Mouse (Mus musculus): ENCODE data around the gene Tas2r135. TPM values are rescaled to one million over a fixed set of nuclear protein-coding genes. Genes with fewer than 3 reads are reported as not detected.

Tas2r135 gene
- total and polyA plus RNA-seq, 3 experiments, result 0.27 TPM; not detected in 2

GRCm38 (mm10) chr6:42381221-42381620, 24.0 kb upstream of the Tas2r135 start:
- no peak for DNase-seq
- no peaks in the 10 kb centered on the region; the same call in 1 of the 2 replicates for H3K36me3 ChIP-seq (ENCODE audit: control insufficient read depth, insufficient read depth, low read length)
- no peaks in the 10 kb centered on the region for H3K27me3 ChIP-seq (ENCODE audit: control insufficient read depth, insufficient read depth, low read length)
- 69% methylated on average over 2 of the region's 2 CpGs for WGBS
- peaks cover 14% of the 10 kb centered on the region for H3K4me1 ChIP-seq (ENCODE audit: control insufficient read depth, insufficient read depth, low read length)
- intact Hi-C loops (cut with DNase I), result loop anchor here (2.0 to 5.0 kb wide), 4 partner anchors 51 to 202 kb away; partner anchors contain the start of genes Olfr455 and Tas2r126
- H3K27ac ChIP-seq, result peak overlapping the region; percentile 81; the same call in 1 of the 2 replicates
- no peak for TF ChIP-seq CTCF (IDR thresholded peaks at IDR 0.05)
- TF ChIP-seq EP300 (IDR thresholded peaks at IDR 0.05; ENCODE audit: insufficient read depth, low read depth, low read length), result no peak
- no peak for TF ChIP-seq POLR2A (IDR thresholded peaks at IDR 0.05; ENCODE audit: insufficient read depth, low read depth, low read length)
- H3K79me2 ChIP-seq (replicated peaks; ENCODE audit: control insufficient read depth, insufficient read depth, low read length), result no peaks in the 10 kb centered on the region
- H3K4me3 ChIP-seq, result no peak overlapping the region
- H3K9ac ChIP-seq (ENCODE audit: low read depth, low read length), result no peak overlapping the region

DNA sequence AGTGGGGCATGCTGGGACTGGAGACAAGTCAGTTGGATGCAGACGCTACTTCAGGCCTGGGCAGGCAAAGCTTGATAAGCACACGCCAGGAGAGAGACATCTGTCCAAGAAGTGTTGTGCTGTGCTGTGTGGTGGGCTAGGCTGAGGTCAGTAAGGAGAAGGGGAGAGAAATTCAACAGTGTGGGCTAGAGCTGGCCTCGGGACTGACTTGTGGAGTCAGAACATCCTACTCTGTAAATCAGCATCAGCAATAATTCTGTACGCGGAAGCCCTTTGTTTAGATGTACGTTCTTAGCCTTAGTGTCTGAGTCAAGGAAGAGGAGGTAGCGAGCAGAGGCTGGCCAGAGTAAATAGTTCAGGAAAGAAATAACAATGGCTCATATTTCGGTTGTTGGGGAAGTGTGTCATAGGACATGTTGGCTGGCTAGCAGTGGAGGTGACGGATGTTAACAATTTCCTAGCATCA, 23.3 kb upstream of the Tas2r135 start:
- 27% methylated on average over 9 of the region's 9 CpGs for WGBS
- Histone ChIP-seq H3K36me3 (ENCODE audit: control insufficient read depth, insufficient read depth, low read length) (no peaks in the 10 kb centered on the region; the same call in 1 of the 2 replicates), H3K9ac (ENCODE audit: low read depth, low read length) (peak overlapping the region; percentile 5; the same call in 1 of the 2 replicates), H3K4me3 (no peak overlapping the region), H3K27ac (peak overlapping the region; percentile 81), H3K27me3 (ENCODE audit: control insufficient read depth, insufficient read depth, low read length) (no peaks in the 10 kb centered on the region), H3K4me1 (ENCODE audit: control insufficient read depth, insufficient read depth, low read length) (peaks cover 10% of the 10 kb centered on the region), H3K79me2 (replicated peaks; ENCODE audit: control insufficient read depth, insufficient read depth, low read length) (no peaks in the 10 kb centered on the region)
- peak; percentile 50; the same call in 1 of the 2 replicates for TF ChIP-seq POLR2A (IDR thresholded peaks at IDR 0.05; ENCODE audit: insufficient read depth, low read depth, low read length)
- TF ChIP-seq EP300 (IDR thresholded peaks at IDR 0.05; ENCODE audit: insufficient read depth, low read depth, low read length), result no peak
- peak in 1 of 2 experiments; percentile 34 for DNase-seq
- intact Hi-C loops (cut with DNase I), result loop anchor here (2.0 to 5.0 kb wide), 4 partner anchors 50 to 201 kb away; partner anchors contain the start of genes Olfr455 and Tas2r126

DNA sequence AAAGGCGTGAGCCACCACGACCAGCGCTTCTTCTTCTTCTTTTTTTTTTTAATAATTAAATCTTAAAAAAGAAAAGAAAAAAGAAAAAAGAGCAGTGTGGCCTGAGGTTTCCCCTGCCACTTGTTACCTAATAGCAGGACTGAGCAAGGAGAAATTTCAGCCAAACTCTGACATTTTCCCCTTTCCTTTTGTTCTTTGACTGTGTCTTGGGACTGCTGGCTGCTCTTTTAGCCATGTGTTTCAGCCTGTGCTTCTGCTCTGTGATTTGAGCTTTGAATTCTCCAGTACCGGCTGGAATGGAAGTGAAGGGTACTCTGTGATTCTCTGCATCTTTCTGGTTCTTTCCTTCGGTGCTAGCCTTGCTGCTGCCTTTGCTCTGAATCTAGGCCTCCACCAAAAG, 21.9 kb upstream of the Tas2r135 start:
- no peak overlapping the region for H3K4me3 ChIP-seq
- TF ChIP-seq CTCF (IDR thresholded peaks at IDR 0.05), result no peak
- TF ChIP-seq EP300 (IDR thresholded peaks at IDR 0.05; ENCODE audit: insufficient read depth, low read depth, low read length), result no peak
- TF ChIP-seq POLR2A (IDR thresholded peaks at IDR 0.05; ENCODE audit: insufficient read depth, low read depth, low read length), result no peak
- H3K27ac ChIP-seq, result no peak overlapping the region
- no peaks in the 10 kb centered on the region for H3K27me3 ChIP-seq (ENCODE audit: control insufficient read depth, insufficient read depth, low read length)
- DNase-seq, result no peak
- H3K4me1 ChIP-seq (ENCODE audit: control insufficient read depth, insufficient read depth, low read length), result peaks cover 10% of the 10 kb centered on the region
- H3K79me2 ChIP-seq (replicated peaks; ENCODE audit: control insufficient read depth, insufficient read depth, low read length), result no peaks in the 10 kb centered on the region
- 87% methylated on average over 5 of the region's 5 CpGs for WGBS
- H3K9ac ChIP-seq (ENCODE audit: low read depth, low read length), result no peak overlapping the region
- intact Hi-C loops (cut with DNase I), result loop anchor here (5.0 kb wide), 3 partner anchors 49 to 164 kb away; partner anchors contain the start of genes Olfr455 and Tas2r126
- H3K36me3 ChIP-seq (ENCODE audit: control insufficient read depth, insufficient read depth, low read length), result no peaks in the 10 kb centered on the region; the same call in 1 of the 2 replicates

DNA sequence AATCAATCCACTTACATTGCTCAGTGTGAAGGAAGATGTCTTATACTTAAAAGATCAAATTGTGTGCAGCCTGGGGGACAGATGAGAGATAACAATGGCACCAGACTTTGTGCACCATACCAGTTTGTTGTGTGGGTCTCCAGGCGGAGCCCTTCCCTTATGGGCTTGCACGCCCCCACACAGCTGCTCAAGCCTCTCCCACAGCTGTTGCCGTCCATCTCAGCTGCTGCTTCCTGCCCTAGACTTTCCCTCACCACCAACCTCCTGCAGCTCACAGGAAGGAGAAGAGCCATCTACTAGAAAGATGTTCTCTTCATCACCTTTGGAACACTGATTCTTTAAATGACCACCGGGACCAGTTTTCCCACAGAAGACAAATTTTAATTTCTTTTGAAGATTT, 19.6 kb upstream of the Tas2r135 start:
- Histone ChIP-seq H3K36me3 (ENCODE audit: control insufficient read depth, insufficient read depth, low read length) (no peaks in the 10 kb centered on the region; the same call in 1 of the 2 replicates), H3K9ac (ENCODE audit: low read depth, low read length) (no peak overlapping the region), H3K79me2 (replicated peaks; ENCODE audit: control insufficient read depth, insufficient read depth, low read length) (no peaks in the 10 kb centered on the region), H3K4me3 (no peak overlapping the region), H3K4me1 (ENCODE audit: control insufficient read depth, insufficient read depth, low read length) (peaks cover 10% of the 10 kb centered on the region), H3K27ac (no peak overlapping the region), H3K27me3 (ENCODE audit: control insufficient read depth, insufficient read depth, low read length) (no peaks in the 10 kb centered on the region)
- intact Hi-C loops (cut with DNase I), result no loop called here
- no peak for DNase-seq
- 53% methylated on average over 4 of the region's 4 CpGs for WGBS
- TF ChIP-seq POLR2A (IDR thresholded peaks at IDR 0.05; ENCODE audit: insufficient read depth, low read depth, low read length) (no peak), EP300 (IDR thresholded peaks at IDR 0.05; ENCODE audit: insufficient read depth, low read depth, low read length) (no peak), CTCF (IDR thresholded peaks at IDR 0.05) (no peak)

DNA sequence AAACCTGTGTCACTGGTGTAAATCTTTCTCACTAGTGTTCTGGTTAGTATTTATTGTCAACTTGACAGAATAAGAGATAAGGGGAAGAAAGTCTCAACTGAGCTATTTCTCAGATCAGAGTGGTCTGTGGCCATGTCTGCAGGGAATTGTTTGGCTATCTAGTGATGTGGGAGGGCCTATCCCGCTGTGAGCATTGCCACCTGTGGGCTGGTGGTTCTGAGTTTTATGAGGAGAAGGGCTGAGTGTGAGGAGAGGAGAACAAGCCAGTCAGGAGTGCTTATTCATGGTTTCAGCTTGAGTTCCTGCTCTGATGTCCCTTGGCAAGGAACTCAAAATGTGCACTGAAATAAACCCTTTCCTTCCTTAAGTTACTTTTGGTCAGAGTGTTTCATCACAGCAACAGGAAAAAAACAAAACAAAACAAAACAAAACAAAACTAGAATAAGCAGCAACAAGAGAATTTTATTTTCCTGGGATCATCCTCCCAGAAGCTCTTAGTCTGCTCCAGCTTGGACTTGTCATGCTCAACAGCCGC, 13.4 kb upstream of the Tas2r135 start:
- Histone ChIP-seq H3K4me1 (ENCODE audit: control insufficient read depth, insufficient read depth, low read length) (peaks cover 12% of the 10 kb centered on the region), H3K36me3 (ENCODE audit: control insufficient read depth, insufficient read depth, low read length) (peaks cover 2% of the 10 kb centered on the region; the same call in 1 of the 2 replicates), H3K9ac (ENCODE audit: low read depth, low read length) (no peak overlapping the region), H3K27ac (no peak overlapping the region), H3K27me3 (ENCODE audit: control insufficient read depth, insufficient read depth, low read length) (no peaks in the 10 kb centered on the region), H3K4me3 (no peak overlapping the region), H3K79me2 (replicated peaks; ENCODE audit: control insufficient read depth, insufficient read depth, low read length) (no peaks in the 10 kb centered on the region)
- WGBS, result 43% methylated on average over 2 of the region's 2 CpGs
- no peak for TF ChIP-seq EP300 (IDR thresholded peaks at IDR 0.05; ENCODE audit: insufficient read depth, low read depth, low read length)
- TF ChIP-seq CTCF (IDR thresholded peaks at IDR 0.05), result no peak
- no peak for TF ChIP-seq POLR2A (IDR thresholded peaks at IDR 0.05; ENCODE audit: insufficient read depth, low read depth, low read length)
- intact Hi-C loops (cut with DNase I), result no loop called here
- DNase-seq, result no peak
